Mouse (Mus musculus) Patski (cell line): ENCODE results near the gene Gpr137. TPM values are rescaled to one million over a fixed set of nuclear protein-coding genes. Genes with fewer than 3 reads are reported as not detected.

Experiments
- ATAC-seq: fragments of 100-300 bp; one replicate; pipeline ENCODE4 v1.8.0; 2021
- CTCF ChIA-PET: fragments of 350-600 bp; sonication (Branson Sonifier 250); formaldehyde crosslinking; loops from one replicate; lab custom pipeline; 2022; ENCODE audit warnings: inconsistent platforms; lab: Charles Lee
- POLR2A ChIA-PET: fragments of 350-600 bp; sonication (Branson Sonifier 250); formaldehyde crosslinking; loops from one replicate; lab custom pipeline; 2022; ENCODE audit warnings: antibody characterized with exemption, inconsistent platforms; lab: Charles Lee
- DNase-seq: peaks from one replicate; pipeline ENCODE4 v3.0.0-alpha.2; 2011; ENCODE audit warnings: low read depth, low spot score
- H3K27me3 ChIP-seq: fragments of 371-371 bp; one replicate; pipeline ENCODE4 v1.5.1; 2021
- CTCF ChIP-seq: fragments of 100-300 bp; IDR thresholded peaks from one replicate; pipeline ENCODE4 v1.5.1; 2021
- in situ Hi-C: fragments of 300-500 bp; cut with MboI; formaldehyde crosslinking; loops from 3 replicates; pipeline ENCODE4 v1.11.1; 2018; ENCODE audit warnings: low pct_unique_long_range_greater_than_20kb, mixed read lengths
- polyA plus RNA-seq: library from polyadenylated mRNA; unstranded; gene quantifications from one replicate; pipeline ENCODE4 v1.2.3, GENCODE M21; 2021

The Gpr137 gene
- polyA plus RNA-seq, 1 experiment from 2014 or later, result 73.0 TPM

DNA sequence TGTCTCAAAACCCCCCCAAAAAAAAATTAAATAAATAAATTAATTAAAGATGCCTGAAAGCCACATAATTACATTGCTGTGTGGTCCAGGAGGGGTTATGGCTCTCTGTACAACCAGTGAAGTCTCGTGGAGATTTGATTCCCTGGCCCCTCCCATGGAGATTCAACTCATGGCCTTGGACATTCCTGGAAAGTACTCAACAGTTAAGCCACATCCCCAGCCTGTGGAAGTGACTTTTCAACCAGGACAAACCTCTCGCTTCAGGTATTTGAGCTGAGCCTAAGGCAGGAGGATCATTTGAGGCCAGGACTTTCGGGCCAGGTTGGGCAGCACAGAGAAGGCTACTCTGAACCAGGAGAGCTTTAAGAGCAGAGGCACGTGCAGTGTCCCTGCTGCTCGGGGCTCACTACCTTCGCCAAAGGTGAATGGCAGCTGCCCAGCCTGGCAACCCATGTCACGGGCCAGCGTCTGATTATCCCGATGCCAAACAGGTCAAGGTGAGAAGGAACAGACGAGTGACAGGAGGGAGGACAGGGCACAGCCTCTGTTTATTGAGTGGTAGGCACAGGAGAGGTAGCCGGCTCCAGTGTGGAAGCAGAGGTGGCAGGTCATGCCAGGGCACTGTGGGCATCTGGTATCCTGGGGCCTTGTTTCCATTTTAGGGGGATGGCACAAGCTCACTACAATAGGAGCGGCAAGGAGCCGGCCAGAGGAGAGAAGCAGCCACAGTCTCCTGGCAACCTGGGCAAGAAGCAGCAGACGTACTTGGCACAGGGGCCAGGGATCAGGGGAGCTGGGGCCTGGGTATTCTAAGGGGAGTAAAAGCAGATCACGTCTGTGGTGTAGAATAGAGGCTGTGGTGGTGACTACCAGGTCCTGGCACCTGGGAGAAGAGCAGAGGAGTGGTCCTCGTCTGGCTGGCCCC, 4.5 kb downstream of the Gpr137 start:
- TF ChIP-seq CTCF, result no peak
- ChIA-PET POLR2A (interaction anchor here (0.5 to 0.6 kb wide), 2 partner anchors 17 to 403 kb away, joined by 3 to 4 read pairs; no protein-coding TSS in a partner anchor), CTCF (interaction anchor here (1.8 kb wide), 1 partner anchor 42 kb away, joined by 5 read pairs; the partner anchor contains the start of gene Fkbp2)
- in situ Hi-C loops, result no loop called here
- DNase-seq (no peak), ATAC-seq (no peak)
- H3K27me3 ChIP-seq, result no peaks in the 10 kb centered on the region

GRCm38 (mm10) chr19:6936299-6936698, 6.0 kb downstream of the Gpr137 start:
- in situ Hi-C loops, result no loop called here
- ChIA-PET POLR2A (interaction anchor here (0.8 to 1.1 kb wide), 2 partner anchors 13 to 21 kb away, joined by 3 read pairs; no protein-coding TSS in a partner anchor), CTCF (interaction anchor here (0.7 to 1.8 kb wide), 3 partner anchors 12 to 43 kb away, joined by 3 to 5 read pairs (median 3); partner anchors contain the start of gene Fkbp2)
- no peak for TF ChIP-seq CTCF
- DNase-seq, result no peak
- no peak for ATAC-seq
- no peaks in the 10 kb centered on the region for H3K27me3 ChIP-seq

- no peaks in the 10 kb centered on the region for H3K27me3 ChIP-seq
- DNase-seq, result no peak
- ChIA-PET POLR2A (interaction anchor here (0.8 kb wide), 2 partner anchors 8 to 13 kb away, joined by 3 to 4 read pairs; partner anchors contain the start of genes Bad, Esrra and Gpr137), CTCF (interaction anchor here (1.1 kb wide), 1 partner anchor 10 kb away, joined by 3 read pairs; no protein-coding TSS in a partner anchor)
- in situ Hi-C loops, result no loop called here
- no peak for TF ChIP-seq CTCF
- ATAC-seq, result no peak
These were observed 7.9 kb downstream of the Gpr137 start, which contains the start of gene Kcnk4 for GRCm38 (mm10) chr19:6934195-6934977. Kcnk4 (minus strand) TSS chr19:6934515.

DNA sequence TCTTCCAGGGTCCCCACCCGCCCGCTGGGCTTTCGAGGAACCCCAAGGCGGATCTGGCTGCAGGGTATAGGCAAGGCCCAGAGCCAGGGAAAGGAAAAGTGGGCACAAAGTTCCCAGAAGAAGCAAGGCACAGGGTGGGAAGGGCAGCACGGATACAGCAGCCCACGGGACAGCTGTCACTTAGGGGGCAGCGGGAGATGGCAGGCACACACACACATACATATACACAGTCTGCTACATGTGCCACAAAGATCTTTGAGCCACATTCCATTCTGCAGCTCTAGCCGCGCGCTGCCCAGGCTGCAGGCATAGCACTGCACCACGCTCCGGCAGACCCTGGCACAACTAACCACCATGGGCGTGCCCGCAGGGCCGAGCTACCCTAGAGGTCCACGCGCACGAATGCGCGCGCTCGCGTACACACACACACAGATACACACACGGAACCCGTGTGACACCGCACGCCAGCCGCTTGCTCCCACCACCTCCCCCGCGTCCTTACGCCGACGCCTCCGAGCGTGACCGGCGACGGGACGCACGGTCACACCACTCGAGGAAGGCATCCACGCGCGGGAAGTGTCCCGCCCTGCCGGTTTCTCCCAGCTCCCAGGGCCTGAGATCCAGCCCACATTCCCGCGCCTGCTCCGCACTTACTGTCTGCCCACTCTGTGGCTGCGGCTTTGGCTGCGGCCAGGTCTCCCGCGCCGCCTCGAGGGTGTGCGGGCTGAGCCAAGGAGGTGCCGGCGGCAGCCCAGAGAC, 8.7 kb downstream of the Gpr137 start:
- H3K27me3 ChIP-seq, result no peaks in the 10 kb centered on the region
- POLR2A ChIA-PET, result interaction anchor here (0.8 kb wide), 1 partner anchor 9 kb away, joined by 3 read pairs; the partner anchor contains the start of genes Bad and Gpr137
- in situ Hi-C loops, result no loop called here
- DNase-seq (no peak), ATAC-seq (no peak)
- CTCF ChIA-PET, result interaction anchor here (1.1 kb wide), 1 partner anchor 9 kb away, joined by 3 read pairs; no protein-coding TSS in a partner anchor
- TF ChIP-seq CTCF, result no peak

GRCm38 (mm10) chr19:6933102-6933435, 9.2 kb downstream of the Gpr137 start:
- no peak for ATAC-seq
- DNase-seq, result no peak
- ChIA-PET POLR2A (interaction anchor here (1.0 kb wide), 1 partner anchor 18 kb away, joined by 4 read pairs; no protein-coding TSS in a partner anchor), CTCF (interaction anchor here (1.1 to 1.2 kb wide), 2 partner anchors 9 to 20 kb away, joined by 3 to 4 read pairs; no protein-coding TSS in a partner anchor)
- in situ Hi-C loops, result no loop called here
- no peaks in the 10 kb centered on the region for H3K27me3 ChIP-seq
- no peak for TF ChIP-seq CTCF

DNA sequence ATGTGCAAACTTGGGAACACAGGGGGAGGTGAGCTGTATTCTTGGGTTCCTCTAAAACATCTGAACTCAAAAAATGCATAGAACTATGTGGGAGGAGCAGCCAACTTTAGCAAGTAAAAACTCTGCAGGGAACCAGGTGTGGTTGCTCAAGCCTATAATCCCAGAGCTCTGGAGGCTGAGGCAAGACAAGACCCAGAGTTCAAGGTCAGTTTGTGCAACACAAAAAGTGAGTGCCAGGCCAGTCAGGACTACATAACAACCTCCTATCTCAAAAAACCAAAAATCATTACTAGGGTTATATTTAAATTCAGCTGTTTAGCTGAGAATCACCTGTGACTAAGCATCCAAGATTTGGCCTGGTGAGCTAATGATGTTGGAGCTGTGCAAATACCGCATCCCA, 10.3 kb downstream of the Gpr137 start:
- in situ Hi-C loops, result no loop called here
- no peaks in the 10 kb centered on the region for H3K27me3 ChIP-seq
- no peak for TF ChIP-seq CTCF
- ATAC-seq (no peak), DNase-seq (no peak)
- ChIA-PET CTCF (interaction anchor here (1.2 kb wide), 2 partner anchors 19 to 21 kb away, joined by 3 to 4 read pairs; no protein-coding TSS in a partner anchor), POLR2A (interaction anchor here (1.0 to 1.2 kb wide), 3 partner anchors 10 to 19 kb away, joined by 4 read pairs; partner anchors contain the start of genes Bad, Esrra and Gpr137)

- H3K27me3 ChIP-seq, result no peaks in the 10 kb centered on the region
- TF ChIP-seq CTCF, result no peak
- ChIA-PET POLR2A (interaction anchor here (0.6 to 1.0 kb wide), 2 partner anchors 11 to 84 kb away, joined by 3 read pairs; partner anchors contain the start of genes Bad and Gpr137), CTCF (interaction anchor here (1.2 kb wide), 1 partner anchor 89 kb away, joined by 3 read pairs; no protein-coding TSS in a partner anchor)
- in situ Hi-C loops, result no loop called here
- DNase-seq (no peak), ATAC-seq (no peak)
These were observed 11.3 kb downstream of the Gpr137 start for GRCm38 (mm10) chr19:6931002-6931401.

GRCm38 (mm10) chr19:6928080-6928479, 14.2 kb downstream of the Gpr137 start:
- DNase-seq (no peak), ATAC-seq (no peak)
- H3K27me3 ChIP-seq, result no peaks in the 10 kb centered on the region
- no peak for TF ChIP-seq CTCF
- POLR2A ChIA-PET, result interaction anchor here (0.9 kb wide), 1 partner anchor 42 kb away, joined by 4 read pairs; no protein-coding TSS in a partner anchor
- CTCF ChIA-PET, result no interaction called here
- in situ Hi-C loops, result no loop called here

GRCm38 (mm10) chr19:6926559-6927255, 15.6 kb downstream of the Gpr137 start:
- no peak for ATAC-seq
- DNase-seq, result no peak
- ChIA-PET CTCF (no interaction called here), POLR2A (no interaction called here)
- no peak for TF ChIP-seq CTCF
- in situ Hi-C loops, result no loop called here
- no peaks in the 10 kb centered on the region for H3K27me3 ChIP-seq
